Mouse (Mus musculus): ENCODE results near the gene Ralgds.

Ralgds gene

GRCm38 (mm10) chr2:28532938-28533771, 20.2 kb downstream of the Ralgds start:
- DNase-seq (ENCODE audit: low spot score in 2 of 2): peak; percentile 81 to 83

GRCm38 (mm10) chr2:28533901-28534435, 21.0 kb downstream of the Ralgds start:
- no peak for DNase-seq (ENCODE audit: low spot score in 2 of 2)

GRCm38 (mm10) chr2:28534436-28535262, 21.7 kb downstream of the Ralgds start:
- DNase-seq (ENCODE audit: low spot score in 2 of 2): no peak

- no peak for DNase-seq (ENCODE audit: low spot score in 2 of 2)
Measured at GRCm38 (mm10) chr2:28535263-28535540, 22.3 kb downstream of the Ralgds start.

GRCm38 (mm10) chr2:28535650-28536049, 22.7 kb downstream of the Ralgds start:
- DNase-seq (ENCODE audit: low spot score in 2 of 2): no peak

GRCm38 (mm10) chr2:28536166-28536565, 23.2 kb downstream of the Ralgds start:
- DNase-seq (ENCODE audit: low spot score in 2 of 2): no peak

GRCm38 (mm10) chr2:28536766-28537633, 24.1 kb downstream of the Ralgds start:
- no peak for DNase-seq (ENCODE audit: low spot score in 2 of 2)

GRCm38 (mm10) chr2:28537634-28537920, 24.7 kb downstream of the Ralgds start:
- DNase-seq (ENCODE audit: low spot score in 2 of 2): no peak

- peak; percentile 64 to 69 for DNase-seq (ENCODE audit: low spot score in 2 of 2)
Measured at GRCm38 (mm10) chr2:28537995-28538816, 25.3 kb downstream of the Ralgds start.

- no peak for DNase-seq (ENCODE audit: low spot score in 2 of 2)
Measured at GRCm38 (mm10) chr2:28538817-28539128, 25.8 kb downstream of the Ralgds start.

GRCm38 (mm10) chr2:28539206-28539605, 26.3 kb downstream of the Ralgds start:
- peak; percentile 72 for DNase-seq (ENCODE audit: low spot score in 2 of 2)

- DNase-seq (ENCODE audit: low spot score in 2 of 2): peak; percentile 87 to 88
Measured at GRCm38 (mm10) chr2:28539949-28540348, 27.0 kb downstream of the Ralgds start.

GRCm38 (mm10) chr2:28540587-28541227, 27.8 kb downstream of the Ralgds start:
- no peak for DNase-seq (ENCODE audit: low spot score in 2 of 2)

GRCm38 (mm10) chr2:28543894-28544293, 31.0 kb downstream of the Ralgds start:
- DNase-seq (ENCODE audit: low spot score in 2 of 2): no peak

GRCm38 (mm10) chr2:28545976-28546375, 33.1 kb downstream of the Ralgds start:
- no peak for DNase-seq (ENCODE audit: low spot score in 2 of 2)

GRCm38 (mm10) chr2:28546560-28546959, 33.6 kb downstream of the Ralgds start:
- DNase-seq (ENCODE audit: low spot score in 2 of 2): no peak

- DNase-seq (ENCODE audit: low spot score in 2 of 2): peak; percentile 81 to 83
Measured at GRCm38 (mm10) chr2:28547237-28548172, 34.6 kb downstream of the Ralgds start.

GRCm38 (mm10) chr2:28549157-28549556, 36.2 kb downstream of the Ralgds start:
- no peak for DNase-seq (ENCODE audit: low spot score in 2 of 2)

- no peak for DNase-seq (ENCODE audit: low spot score in 2 of 2)
Measured at GRCm38 (mm10) chr2:28552301-28552700, 39.4 kb downstream of the Ralgds start.

GRCm38 (mm10) chr2:28557452-28557851, 44.5 kb downstream of the Ralgds start:
- no peak for DNase-seq (ENCODE audit: low spot score in 2 of 2)

Data from spleen, postnatal 36 days (tissue).